Mouse (Mus musculus) lung, embryonic 16.5 days (tissue): ENCODE results near the gene Dnhd1. TPM values are rescaled to one million over a fixed set of nuclear protein-coding genes. Genes with fewer than 3 reads are reported as not detected.

ENCODE experiments used
- ATAC-seq: fragments of 200-750 bp; cut with Nextera tagmentation; 2 replicates; pipeline ENCODE4 v1.8.0; 2017; ENCODE audit warnings: low read depth, mild to moderate bottlenecking, moderate library complexity
- H3K27ac ChIP-seq: fragments of 300-500 bp; sonication (generic); 2 replicates; pipeline ENCODE4 v1.5.1; 2014; ENCODE audit warnings: mild to moderate bottlenecking, control low read depth, low read length
- H3K27me3 ChIP-seq: fragments of 300-500 bp; sonication (generic); 2 replicates; pipeline ENCODE4 v1.6.1; 2014; ENCODE audit warnings: low read depth, low read length, mixed read lengths; ENCODE audit not compliant: control insufficient read depth, insufficient read depth
- H3K36me3 ChIP-seq: fragments of 300-500 bp; sonication (generic); 2 replicates; pipeline ENCODE4 v1.6.1; 2014; ENCODE audit warnings: low read length; ENCODE audit not compliant: control insufficient read depth, insufficient read depth
- H3K4me1 ChIP-seq: fragments of 300-500 bp; sonication (generic); replicated peaks from 2 replicates; pipeline ENCODE4 v1.6.1; 2014; ENCODE audit warnings: low read length, mixed read lengths; ENCODE audit not compliant: control insufficient read depth, insufficient read depth
- H3K4me2 ChIP-seq: fragments of 300-500 bp; sonication (generic); 2 replicates; pipeline ENCODE4 v1.6.1; 2014; ENCODE audit warnings: low read depth, low read length, control low read depth
- H3K4me3 ChIP-seq: fragments of 300-500 bp; sonication (generic); 2 replicates; pipeline ENCODE4 v1.5.1; 2014; ENCODE audit warnings: mild to moderate bottlenecking, low read length, control low read depth
- H3K9ac ChIP-seq: fragments of 300-500 bp; sonication (generic); 2 replicates; pipeline ENCODE4 v1.6.1; 2014; ENCODE audit warnings: low read length, control low read depth
- H3K9me3 ChIP-seq: fragments of 300-500 bp; sonication (generic); 2 replicates; pipeline ENCODE4 v1.6.1; 2016; ENCODE audit warnings: low read length; ENCODE audit not compliant: control insufficient read depth
- WGBS: fragments of 180-500 bp; shearing (Covaris S2); extraction: QIAGEN DNeasy Blood & Tissue Kit; methylation state at CpG from one replicate; pipeline ENCODE4 v1.1.7; 2014; 5-methylcytosine and 5-hydroxymethylcytosine counted together
- polyA plus RNA-seq: library from polyadenylated mRNA; unstranded; fragments of >200 nt; fragmentation: Nextera tagmentation; extraction: Ambion mirVana; gene quantifications from 2 replicates; pipeline ENCODE4 v1.2.1, GENCODE M21; 2015

The Dnhd1 gene
- polyA plus RNA-seq, 1 experiment from 2014 or later = 0.55 TPM

- Histone ChIP-seq H3K9me3 (no peaks in the 10 kb centered on the region), H3K4me2 (no peak overlapping the region), H3K27me3 (no peaks in the 10 kb centered on the region), H3K9ac (no peak overlapping the region), H3K27ac (no peak overlapping the region), H3K36me3 (no peaks in the 10 kb centered on the region), H3K4me3 (no peak overlapping the region), H3K4me1 (no peaks in the 10 kb centered on the region)
- WGBS = 74% methylated on average over 4 of the region's 4 CpGs
- no peak for ATAC-seq
Measured at GRCm38 (mm10) chr7:105703816-105704215, 53.2 kb downstream of the Dnhd1 start.

GRCm38 (mm10) chr7:105708733-105709132 lies 58.1 kb downstream of the Dnhd1 start:
- Histone ChIP-seq H3K27me3 (no peaks in the 10 kb centered on the region), H3K9me3 (no peaks in the 10 kb centered on the region), H3K4me1 (no peaks in the 10 kb centered on the region), H3K9ac (no peak overlapping the region), H3K27ac (no peak overlapping the region), H3K36me3 (no peaks in the 10 kb centered on the region), H3K4me2 (no peak overlapping the region), H3K4me3 (no peak overlapping the region)
- no peak for ATAC-seq
- 85% methylated on average over 5 of the region's 5 CpGs for WGBS

- Histone ChIP-seq H3K4me2 (no peak overlapping the region), H3K4me1 (no peaks in the 10 kb centered on the region), H3K9ac (no peak overlapping the region), H3K27me3 (no peaks in the 10 kb centered on the region), H3K4me3 (no peak overlapping the region), H3K36me3 (no peaks in the 10 kb centered on the region), H3K9me3 (no peaks in the 10 kb centered on the region), H3K27ac (no peak overlapping the region)
- 60% methylated on average over 3 of the region's 3 CpGs for WGBS
- ATAC-seq = no peak
Measured at GRCm38 (mm10) chr7:105715366-105715765, 64.7 kb downstream of the Dnhd1 start.

- H3K4me1 ChIP-seq = no peaks in the 10 kb centered on the region
- no peak overlapping the region for H3K4me2 ChIP-seq
- H3K9me3 ChIP-seq = no peaks in the 10 kb centered on the region
- H3K4me3 ChIP-seq = no peak overlapping the region
- H3K36me3 ChIP-seq = no peaks in the 10 kb centered on the region
- no peak overlapping the region for H3K9ac ChIP-seq
- WGBS = 46% methylated on average over 2 of the region's 2 CpGs
- no peak overlapping the region for H3K27ac ChIP-seq
- H3K27me3 ChIP-seq = no peaks in the 10 kb centered on the region
- ATAC-seq = no peak
Measured at GRCm38 (mm10) chr7:105721916-105722315, 71.3 kb downstream of the Dnhd1 start.

GRCm38 (mm10) chr7:105726144-105726979 lies 75.7 kb downstream of the Dnhd1 start:
- Histone ChIP-seq H3K4me1 (no peaks in the 10 kb centered on the region), H3K9ac (no peak overlapping the region), H3K27ac (no peak overlapping the region), H3K9me3 (no peaks in the 10 kb centered on the region), H3K36me3 (peaks cover 8% of the 10 kb centered on the region), H3K4me2 (no peak overlapping the region), H3K27me3 (no peaks in the 10 kb centered on the region), H3K4me3 (no peak overlapping the region)
- peak; percentile 69; the same call in 1 of the 2 replicates for ATAC-seq
- 77% methylated on average over 4 of the region's 4 CpGs for WGBS

GRCm38 (mm10) chr7:105726980-105727325 lies 76.3 kb downstream of the Dnhd1 start:
- Histone ChIP-seq H3K36me3 (peaks cover 10% of the 10 kb centered on the region), H3K4me2 (no peak overlapping the region), H3K27me3 (no peaks in the 10 kb centered on the region), H3K4me1 (no peaks in the 10 kb centered on the region), H3K9ac (no peak overlapping the region), H3K4me3 (no peak overlapping the region), H3K9me3 (no peaks in the 10 kb centered on the region), H3K27ac (no peak overlapping the region)
- WGBS = 93% methylated on average over 4 of the region's 4 CpGs
- no peak for ATAC-seq

GRCm38 (mm10) chr7:105728701-105729428 lies 78.2 kb downstream of the Dnhd1 start:
- H3K9me3 ChIP-seq = no peaks in the 10 kb centered on the region
- no peak overlapping the region for H3K4me3 ChIP-seq
- 74% methylated on average over 6 of the region's 6 CpGs for WGBS
- H3K9ac ChIP-seq = no peak overlapping the region; the same call in 1 of the 2 replicates
- H3K27ac ChIP-seq = no peak overlapping the region
- H3K27me3 ChIP-seq = no peaks in the 10 kb centered on the region
- H3K4me1 ChIP-seq = no peaks in the 10 kb centered on the region
- no peak for ATAC-seq
- no peak overlapping the region for H3K4me2 ChIP-seq
- H3K36me3 ChIP-seq = peaks cover 24% of the 10 kb centered on the region

GRCm38 (mm10) chr7:105733836-105734235 lies 83.2 kb downstream of the Dnhd1 start:
- no peak overlapping the region for H3K9ac ChIP-seq
- peaks cover 23% of the 10 kb centered on the region for H3K4me1 ChIP-seq
- WGBS = 93% methylated on average over 11 of the region's 11 CpGs
- H3K36me3 ChIP-seq = peaks cover 31% of the 10 kb centered on the region
- no peaks in the 10 kb centered on the region for H3K27me3 ChIP-seq
- H3K9me3 ChIP-seq = no peaks in the 10 kb centered on the region
- H3K4me2 ChIP-seq = no peak overlapping the region
- H3K27ac ChIP-seq = no peak overlapping the region
- ATAC-seq = no peak
- H3K4me3 ChIP-seq = no peak overlapping the region

GRCm38 (mm10) chr7:105734826-105735225 lies 84.2 kb downstream of the Dnhd1 start:
- Histone ChIP-seq H3K27me3 (no peaks in the 10 kb centered on the region), H3K36me3 (peaks cover 27% of the 10 kb centered on the region), H3K4me1 (peaks cover 30% of the 10 kb centered on the region), H3K4me2 (peak overlapping the region; percentile 68; the same call in 1 of the 2 replicates), H3K4me3 (no peak overlapping the region), H3K27ac (no peak overlapping the region), H3K9me3 (no peaks in the 10 kb centered on the region), H3K9ac (peak overlapping the region; percentile 42; the same call in 1 of the 2 replicates)
- 78% methylated on average over 8 of the region's 8 CpGs for WGBS
- no peak for ATAC-seq
